Mouse (Mus musculus) WW6 (cell line): ENCODE results near the gene Vmn1r78.
"Not testable (repeated sequence)": the region's sequence is repeated elsewhere in the genome, so short reads cannot be mapped to it uniquely, and the experiment has no call there.

Experiments
- DNase-seq: peaks from one replicate; pipeline ENCODE4 v3.0.0-alpha.2; 2013; ENCODE audit warnings: low read depth, low spot score

The Vmn1r78 gene

GRCm38 (mm10) chr7:12149957-12150356 is at the start of gene Vmn1r78:
TSS of gene Vmn1r78 (plus strand) at chr7:12150257.
- DNase-seq, result no peak

- DNase-seq, result not testable (repeated sequence)
Measured at GRCm38 (mm10) chr7:12156463-12156862, 6.4 kb downstream of the Vmn1r78 start.

- not testable (repeated sequence) for DNase-seq
Measured at GRCm38 (mm10) chr7:12170979-12171378, 20.9 kb downstream of the Vmn1r78 start, which contains the start of gene Vmn1r79. TSS of gene Vmn1r79 (plus strand) at chr7:12171279.

GRCm38 (mm10) chr7:12172926-12173325 is 22.9 kb downstream of the Vmn1r78 start:
- DNase-seq, result not testable (repeated sequence)

- peak; percentile 4 for DNase-seq
Measured at GRCm38 (mm10) chr7:12188986-12189385, 38.9 kb downstream of the Vmn1r78 start, which contains the start of gene Vmn1r80. TSS of gene Vmn1r80 (plus strand) at chr7:12189286.

- no peak for DNase-seq
Measured at GRCm38 (mm10) chr7:12204141-12204540, 54.1 kb downstream of the Vmn1r78 start.
